Mouse (Mus musculus): ENCODE results near the gene Ina. TPM values are rescaled to one million over a fixed set of nuclear protein-coding genes. Genes with fewer than 3 reads are reported as not detected.

Ina gene
- polyA plus RNA-seq, 1 experiment from 2014 or later = 0.43 TPM

GRCm38 (mm10) chr19:47005873-47006272 is 8.6 kb upstream of the Ina start:
- Histone ChIP-seq H3K9me3 (replicated peaks; ENCODE audit: control insufficient read depth, low read length) (no peaks in the 10 kb centered on the region), H3K36me3 (ENCODE audit: control insufficient read depth, insufficient read depth, low read length) (no peaks in the 10 kb centered on the region), H3K4me3 (ENCODE audit: low read depth, low read length) (no peak overlapping the region), H3K27ac (ENCODE audit: low read depth, low read length) (no peak overlapping the region), H3K27me3 (ENCODE audit: control insufficient read depth, insufficient read depth, low read length) (no peaks in the 10 kb centered on the region), H3K9ac (ENCODE audit: low read depth, low read length) (no peak overlapping the region), H3K4me1 (ENCODE audit: control insufficient read depth, insufficient read depth, low read length) (no peaks in the 10 kb centered on the region), H3K4me2 (no peak overlapping the region)
- WGBS (ENCODE audit: insufficient replicate concordance) = 60% methylated on average over 5 of the region's 5 CpGs
- ATAC-seq (replicated peaks; ENCODE audit: insufficient number of reproducible peaks, low FRiP score, low TSS enrichment) = no peak

DNA sequence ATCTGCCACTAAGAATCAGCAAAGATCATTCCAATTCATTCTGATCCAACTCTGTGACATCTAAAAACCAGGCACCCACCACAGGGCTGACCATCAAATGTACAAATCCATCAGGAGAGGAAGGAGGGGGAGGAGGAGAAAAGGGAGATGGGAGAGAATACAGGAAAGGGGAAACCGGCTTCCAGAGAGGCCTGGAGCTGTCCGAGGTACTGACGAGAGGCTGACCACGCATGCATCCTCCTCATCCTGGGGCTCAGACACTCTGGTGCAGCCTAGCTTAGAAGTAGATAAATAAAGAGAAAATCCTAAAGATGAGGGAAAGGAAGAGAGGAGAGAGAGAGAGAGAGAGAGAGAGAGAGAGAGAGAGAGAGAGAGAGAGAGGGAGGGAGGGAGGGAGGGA is 8.2 kb upstream of the Ina start:
- no peak overlapping the region for H3K27ac ChIP-seq (ENCODE audit: low read depth, low read length)
- no peaks in the 10 kb centered on the region for H3K36me3 ChIP-seq (ENCODE audit: control insufficient read depth, insufficient read depth, low read length)
- no peaks in the 10 kb centered on the region for H3K4me1 ChIP-seq (ENCODE audit: control insufficient read depth, insufficient read depth, low read length)
- H3K27me3 ChIP-seq (ENCODE audit: control insufficient read depth, insufficient read depth, low read length) = 0 out of 2 replicates have a peak, but pooled peaks cover 2% of the 10 kb centered on the region
- 1% methylated on average over 4 of the region's 4 CpGs for WGBS (ENCODE audit: insufficient replicate concordance)
- no peak overlapping the region for H3K4me2 ChIP-seq
- H3K4me3 ChIP-seq (ENCODE audit: low read depth, low read length) = no peak overlapping the region
- no peaks in the 10 kb centered on the region for H3K9me3 ChIP-seq (replicated peaks; ENCODE audit: control insufficient read depth, low read length)
- no peak for ATAC-seq (replicated peaks; ENCODE audit: insufficient number of reproducible peaks, low FRiP score, low TSS enrichment)
- H3K9ac ChIP-seq (ENCODE audit: low read depth, low read length) = no peak overlapping the region

DNA sequence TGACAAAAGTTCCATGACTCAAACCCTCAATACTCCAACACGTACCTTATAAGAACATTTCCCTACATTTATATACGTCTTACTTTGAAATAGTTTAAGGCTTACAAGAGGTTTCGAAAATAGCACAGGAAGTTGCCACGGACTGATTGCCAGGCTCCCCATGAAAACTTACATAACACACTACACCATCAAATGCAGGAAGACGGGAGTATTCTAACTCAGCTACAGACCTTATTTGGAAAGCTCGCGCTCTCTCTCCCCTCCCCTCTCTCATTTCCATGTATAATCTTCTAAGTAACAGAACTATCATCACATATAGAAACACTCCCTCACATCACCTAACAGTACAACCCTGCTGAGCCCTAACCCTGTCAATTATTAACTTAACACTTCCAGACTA is 5.1 kb upstream of the Ina start:
- Histone ChIP-seq H3K9me3 (replicated peaks; ENCODE audit: control insufficient read depth, low read length) (no peaks in the 10 kb centered on the region), H3K4me3 (ENCODE audit: low read depth, low read length) (no peak overlapping the region), H3K4me2 (no peak overlapping the region), H3K4me1 (ENCODE audit: control insufficient read depth, insufficient read depth, low read length) (peaks cover 5% of the 10 kb centered on the region; the same call in 1 of the 2 replicates), H3K27ac (ENCODE audit: low read depth, low read length) (no peak overlapping the region), H3K9ac (ENCODE audit: low read depth, low read length) (no peak overlapping the region), H3K36me3 (ENCODE audit: control insufficient read depth, insufficient read depth, low read length) (no peaks in the 10 kb centered on the region), H3K27me3 (ENCODE audit: control insufficient read depth, insufficient read depth, low read length) (peaks cover 27% of the 10 kb centered on the region)
- ATAC-seq (replicated peaks; ENCODE audit: insufficient number of reproducible peaks, low FRiP score, low TSS enrichment) = no peak
- 78% methylated on average over 7 of the region's 7 CpGs for WGBS (ENCODE audit: insufficient replicate concordance)

GRCm38 (mm10) chr19:47009943-47010342 is 4.6 kb upstream of the Ina start:
- no peaks in the 10 kb centered on the region for H3K9me3 ChIP-seq (replicated peaks; ENCODE audit: control insufficient read depth, low read length)
- ATAC-seq (replicated peaks; ENCODE audit: insufficient number of reproducible peaks, low FRiP score, low TSS enrichment) = no peak
- peaks cover 32% of the 10 kb centered on the region for H3K27me3 ChIP-seq (ENCODE audit: control insufficient read depth, insufficient read depth, low read length)
- WGBS (ENCODE audit: insufficient replicate concordance) = 80% methylated on average over 5 of the region's 5 CpGs
- no peak overlapping the region for H3K4me3 ChIP-seq (ENCODE audit: low read depth, low read length)
- H3K9ac ChIP-seq (ENCODE audit: low read depth, low read length) = no peak overlapping the region
- H3K4me2 ChIP-seq = no peak overlapping the region
- H3K27ac ChIP-seq (ENCODE audit: low read depth, low read length) = no peak overlapping the region
- peaks cover 5% of the 10 kb centered on the region; the same call in 1 of the 2 replicates for H3K4me1 ChIP-seq (ENCODE audit: control insufficient read depth, insufficient read depth, low read length)
- H3K36me3 ChIP-seq (ENCODE audit: control insufficient read depth, insufficient read depth, low read length) = no peaks in the 10 kb centered on the region

GRCm38 (mm10) chr19:47012521-47013130 is 1.9 kb upstream of the Ina start:
- Histone ChIP-seq H3K4me2 (no peak overlapping the region), H3K36me3 (ENCODE audit: control insufficient read depth, insufficient read depth, low read length) (no peaks in the 10 kb centered on the region), H3K9ac (ENCODE audit: low read depth, low read length) (no peak overlapping the region), H3K27me3 (ENCODE audit: control insufficient read depth, insufficient read depth, low read length) (peaks cover 46% of the 10 kb centered on the region), H3K4me1 (ENCODE audit: control insufficient read depth, insufficient read depth, low read length) (peaks cover 10% of the 10 kb centered on the region; the same call in 1 of the 2 replicates), H3K9me3 (replicated peaks; ENCODE audit: control insufficient read depth, low read length) (no peaks in the 10 kb centered on the region), H3K27ac (ENCODE audit: low read depth, low read length) (no peak overlapping the region), H3K4me3 (ENCODE audit: low read depth, low read length) (no peak overlapping the region)
- 78% methylated on average over 15 of the region's 15 CpGs for WGBS (ENCODE audit: insufficient replicate concordance)
- no peak for ATAC-seq (replicated peaks; ENCODE audit: insufficient number of reproducible peaks, low FRiP score, low TSS enrichment)

- Histone ChIP-seq H3K9ac (ENCODE audit: low read depth, low read length) (no peak overlapping the region), H3K4me3 (ENCODE audit: low read depth, low read length) (peak overlapping the region; percentile 37), H3K4me2 (no peak overlapping the region), H3K9me3 (replicated peaks; ENCODE audit: control insufficient read depth, low read length) (no peaks in the 10 kb centered on the region), H3K4me1 (ENCODE audit: control insufficient read depth, insufficient read depth, low read length) (peaks cover 10% of the 10 kb centered on the region; the same call in 1 of the 2 replicates), H3K36me3 (ENCODE audit: control insufficient read depth, insufficient read depth, low read length) (no peaks in the 10 kb centered on the region), H3K27ac (ENCODE audit: low read depth, low read length) (no peak overlapping the region), H3K27me3 (ENCODE audit: control insufficient read depth, insufficient read depth, low read length) (peaks cover 54% of the 10 kb centered on the region)
- ATAC-seq (replicated peaks; ENCODE audit: insufficient number of reproducible peaks, low FRiP score, low TSS enrichment) = no peak
- 13% methylated on average over 20 of the region's 20 CpGs for WGBS (ENCODE audit: insufficient replicate concordance)
Measured at GRCm38 (mm10) chr19:47013340-47014158, 949 bp upstream of the Ina start.

DNA sequence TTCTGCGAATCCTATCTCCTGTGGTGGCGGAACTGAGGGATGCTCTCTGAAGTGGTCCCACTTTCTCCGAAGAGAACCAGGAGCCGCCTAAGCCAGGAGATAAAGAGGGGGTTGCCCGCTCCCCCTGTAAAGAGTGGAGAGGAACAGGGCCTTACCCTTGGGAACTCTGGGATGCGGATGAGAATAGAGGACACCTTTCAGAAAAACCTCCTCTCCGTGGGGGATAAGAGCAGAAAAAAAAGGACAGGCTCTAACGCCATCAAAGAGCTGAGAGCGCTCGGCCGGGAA is 395 bp upstream of the Ina start:
- no peak overlapping the region for H3K9ac ChIP-seq (ENCODE audit: low read depth, low read length)

GRCm38 (mm10) chr19:47015396-47015795 is 898 bp downstream of the Ina start:
- Histone ChIP-seq H3K27ac (ENCODE audit: low read depth, low read length) (no peak overlapping the region), H3K4me1 (ENCODE audit: control insufficient read depth, insufficient read depth, low read length) (peaks cover 10% of the 10 kb centered on the region; the same call in 1 of the 2 replicates), H3K27me3 (ENCODE audit: control insufficient read depth, insufficient read depth, low read length) (peaks cover 54% of the 10 kb centered on the region), H3K9ac (ENCODE audit: low read depth, low read length) (no peak overlapping the region), H3K9me3 (replicated peaks; ENCODE audit: control insufficient read depth, low read length) (no peaks in the 10 kb centered on the region), H3K4me2 (peak overlapping the region; percentile 80), H3K4me3 (ENCODE audit: low read depth, low read length) (peak overlapping the region; percentile 37), H3K36me3 (ENCODE audit: control insufficient read depth, insufficient read depth, low read length) (no peaks in the 10 kb centered on the region)
- ATAC-seq (replicated peaks; ENCODE audit: insufficient number of reproducible peaks, low FRiP score, low TSS enrichment) = no peak
- under 1% methylated on average over 37 of the region's 37 CpGs for WGBS (ENCODE audit: insufficient replicate concordance)

More for the DNA sequence above, 395 bp upstream of the Ina start:
- H3K27me3 ChIP-seq (ENCODE audit: control insufficient read depth, insufficient read depth, low read length) = peaks cover 54% of the 10 kb centered on the region
- peak overlapping the region; percentile 80 for H3K4me2 ChIP-seq
- peaks cover 10% of the 10 kb centered on the region; the same call in 1 of the 2 replicates for H3K4me1 ChIP-seq (ENCODE audit: control insufficient read depth, insufficient read depth, low read length)
- no peak for ATAC-seq (replicated peaks; ENCODE audit: insufficient number of reproducible peaks, low FRiP score, low TSS enrichment)
- no peaks in the 10 kb centered on the region for H3K9me3 ChIP-seq (replicated peaks; ENCODE audit: control insufficient read depth, low read length)
- no peak overlapping the region for H3K27ac ChIP-seq (ENCODE audit: low read depth, low read length)
- peak overlapping the region; percentile 37 for H3K4me3 ChIP-seq (ENCODE audit: low read depth, low read length)
- WGBS (ENCODE audit: insufficient replicate concordance) = under 1% methylated on average over 11 of the region's 11 CpGs
- no peaks in the 10 kb centered on the region for H3K36me3 ChIP-seq (ENCODE audit: control insufficient read depth, insufficient read depth, low read length)

All from heart, embryonic 11.5 days (tissue).